Mouse (Mus musculus): ENCODE data around the gene Kirrel3. TPM values are rescaled to one million over a fixed set of nuclear protein-coding genes. Genes with fewer than 3 reads are reported as not detected.

Gene Kirrel3
- polyA plus RNA-seq, 1 experiment from 2014 or later = 2.2 TPM

- no peaks in the 10 kb centered on the region for H3K36me3 ChIP-seq
- no peaks in the 10 kb centered on the region for H3K4me1 ChIP-seq (replicated peaks)
- H3K4me2 ChIP-seq (replicated peaks) = no peak overlapping the region
- ATAC-seq = no peak
- WGBS = 77% methylated on average over 2 of the region's 2 CpGs
- H3K27ac ChIP-seq = no peak overlapping the region
- H3K9ac ChIP-seq = no peak overlapping the region
- H3K27me3 ChIP-seq (replicated peaks) = no peaks in the 10 kb centered on the region
- no peaks in the 10 kb centered on the region for H3K9me3 ChIP-seq
- H3K4me3 ChIP-seq (replicated peaks) = no peak overlapping the region
These were observed 402.6 kb downstream of the Kirrel3 start for GRCm38 (mm10) chr9:34888298-34888697.

- no peaks in the 10 kb centered on the region for H3K4me1 ChIP-seq (replicated peaks)
- H3K4me3 ChIP-seq (replicated peaks) = no peak overlapping the region
- no peak overlapping the region for H3K27ac ChIP-seq
- no peaks in the 10 kb centered on the region for H3K27me3 ChIP-seq (replicated peaks)
- no peak overlapping the region for H3K9ac ChIP-seq
- H3K36me3 ChIP-seq = no peaks in the 10 kb centered on the region
- H3K9me3 ChIP-seq = no peaks in the 10 kb centered on the region
- ATAC-seq = no peak
- 88% methylated on average over 4 of the region's 4 CpGs for WGBS
- H3K4me2 ChIP-seq (replicated peaks) = no peak overlapping the region
These were observed 415.5 kb downstream of the Kirrel3 start for GRCm38 (mm10) chr9:34901216-34901615.

GRCm38 (mm10) chr9:34901888-34902287 lies 416.2 kb downstream of the Kirrel3 start:
- H3K4me3 ChIP-seq (replicated peaks) = no peak overlapping the region
- H3K27ac ChIP-seq = no peak overlapping the region
- H3K9ac ChIP-seq = no peak overlapping the region
- H3K36me3 ChIP-seq = no peaks in the 10 kb centered on the region
- no peak for ATAC-seq
- WGBS = 67% methylated on average over 2 of the region's 2 CpGs
- no peaks in the 10 kb centered on the region for H3K4me1 ChIP-seq (replicated peaks)
- H3K9me3 ChIP-seq = no peaks in the 10 kb centered on the region
- no peak overlapping the region for H3K4me2 ChIP-seq (replicated peaks)
- no peaks in the 10 kb centered on the region for H3K27me3 ChIP-seq (replicated peaks)

GRCm38 (mm10) chr9:34905164-34905563 lies 419.5 kb downstream of the Kirrel3 start:
- Histone ChIP-seq H3K27ac (no peak overlapping the region), H3K9ac (no peak overlapping the region), H3K36me3 (no peaks in the 10 kb centered on the region), H3K27me3 (replicated peaks) (no peaks in the 10 kb centered on the region), H3K4me1 (replicated peaks) (no peaks in the 10 kb centered on the region), H3K9me3 (no peaks in the 10 kb centered on the region), H3K4me3 (replicated peaks) (no peak overlapping the region), H3K4me2 (replicated peaks) (no peak overlapping the region)
- 84% methylated on average over 6 of the region's 6 CpGs for WGBS
- ATAC-seq = no peak

- H3K27ac ChIP-seq = no peak overlapping the region
- H3K4me3 ChIP-seq (replicated peaks) = no peak overlapping the region
- H3K36me3 ChIP-seq = no peaks in the 10 kb centered on the region
- WGBS = 75% methylated on average over 3 of the region's 3 CpGs
- H3K4me1 ChIP-seq (replicated peaks) = no peaks in the 10 kb centered on the region
- no peak overlapping the region for H3K4me2 ChIP-seq (replicated peaks)
- no peaks in the 10 kb centered on the region for H3K9me3 ChIP-seq
- H3K9ac ChIP-seq = no peak overlapping the region
- no peaks in the 10 kb centered on the region for H3K27me3 ChIP-seq (replicated peaks)
- no peak for ATAC-seq
These were observed 422.3 kb downstream of the Kirrel3 start for GRCm38 (mm10) chr9:34908040-34908439.

- H3K36me3 ChIP-seq = no peaks in the 10 kb centered on the region
- H3K27me3 ChIP-seq (replicated peaks) = no peaks in the 10 kb centered on the region
- H3K9ac ChIP-seq = no peak overlapping the region
- ATAC-seq = no peak
- no peak overlapping the region for H3K27ac ChIP-seq
- no peaks in the 10 kb centered on the region for H3K4me1 ChIP-seq (replicated peaks)
- 78% methylated on average over 7 of the region's 7 CpGs for WGBS
- H3K4me3 ChIP-seq (replicated peaks) = no peak overlapping the region
- H3K9me3 ChIP-seq = no peaks in the 10 kb centered on the region
- no peak overlapping the region for H3K4me2 ChIP-seq (replicated peaks)
These were observed 426.1 kb downstream of the Kirrel3 start for GRCm38 (mm10) chr9:34911838-34912237.

- H3K36me3 ChIP-seq = no peaks in the 10 kb centered on the region
- no peaks in the 10 kb centered on the region for H3K9me3 ChIP-seq
- 70% methylated on average over 2 of the region's 2 CpGs for WGBS
- H3K4me3 ChIP-seq (replicated peaks) = no peak overlapping the region
- no peak for ATAC-seq
- no peaks in the 10 kb centered on the region for H3K4me1 ChIP-seq (replicated peaks)
- H3K27ac ChIP-seq = no peak overlapping the region
- H3K27me3 ChIP-seq (replicated peaks) = no peaks in the 10 kb centered on the region
- H3K9ac ChIP-seq = no peak overlapping the region
- no peak overlapping the region for H3K4me2 ChIP-seq (replicated peaks)
These were observed 426.7 kb downstream of the Kirrel3 start for GRCm38 (mm10) chr9:34912273-34912972.

- Histone ChIP-seq H3K9me3 (no peaks in the 10 kb centered on the region), H3K27ac (no peak overlapping the region), H3K27me3 (replicated peaks) (no peaks in the 10 kb centered on the region), H3K36me3 (no peaks in the 10 kb centered on the region), H3K4me2 (replicated peaks) (no peak overlapping the region), H3K4me3 (replicated peaks) (no peak overlapping the region), H3K4me1 (replicated peaks) (no peaks in the 10 kb centered on the region), H3K9ac (no peak overlapping the region)
- 6% methylated on average over 5 of the region's 5 CpGs for WGBS
- ATAC-seq = no peak
These were observed 427.3 kb downstream of the Kirrel3 start for GRCm38 (mm10) chr9:34912996-34913395.

GRCm38 (mm10) chr9:34918976-34919375 lies 433.3 kb downstream of the Kirrel3 start:
- no peak for ATAC-seq
- H3K4me3 ChIP-seq (replicated peaks) = no peak overlapping the region
- H3K27ac ChIP-seq = no peak overlapping the region
- no peaks in the 10 kb centered on the region for H3K4me1 ChIP-seq (replicated peaks)
- H3K36me3 ChIP-seq = no peaks in the 10 kb centered on the region
- H3K9me3 ChIP-seq = no peaks in the 10 kb centered on the region
- peaks cover 2% of the 10 kb centered on the region; the same call in 1 of the 2 replicates for H3K27me3 ChIP-seq (replicated peaks)
- WGBS = 94% methylated on average over 5 of the region's 5 CpGs
- no peak overlapping the region for H3K4me2 ChIP-seq (replicated peaks)
- H3K9ac ChIP-seq = no peak overlapping the region

GRCm38 (mm10) chr9:34920116-34920515 lies 434.4 kb downstream of the Kirrel3 start:
- H3K9ac ChIP-seq = no peak overlapping the region
- no peak overlapping the region for H3K27ac ChIP-seq
- no peak overlapping the region for H3K4me3 ChIP-seq (replicated peaks)
- H3K4me2 ChIP-seq (replicated peaks) = no peak overlapping the region
- H3K4me1 ChIP-seq (replicated peaks) = no peaks in the 10 kb centered on the region
- H3K36me3 ChIP-seq = no peaks in the 10 kb centered on the region
- ATAC-seq = no peak
- peaks cover 2% of the 10 kb centered on the region; the same call in 1 of the 2 replicates for H3K27me3 ChIP-seq (replicated peaks)
- no peaks in the 10 kb centered on the region for H3K9me3 ChIP-seq
- WGBS = 74% methylated on average over 3 of the region's 3 CpGs

- Histone ChIP-seq H3K27me3 (replicated peaks) (peaks cover 2% of the 10 kb centered on the region; the same call in 1 of the 2 replicates), H3K4me3 (replicated peaks) (no peak overlapping the region), H3K4me1 (replicated peaks) (no peaks in the 10 kb centered on the region), H3K4me2 (replicated peaks) (no peak overlapping the region), H3K27ac (no peak overlapping the region), H3K9me3 (no peaks in the 10 kb centered on the region), H3K36me3 (no peaks in the 10 kb centered on the region), H3K9ac (no peak overlapping the region)
- ATAC-seq = no peak
- WGBS = 91% methylated on average over 1 of the region's 1 CpGs
These were observed 436.2 kb downstream of the Kirrel3 start for GRCm38 (mm10) chr9:34921941-34922340.

- 75% methylated on average over 6 of the region's 6 CpGs for WGBS
- H3K27me3 ChIP-seq (replicated peaks) = peaks cover 2% of the 10 kb centered on the region; the same call in 1 of the 2 replicates
- ATAC-seq = no peak
- no peaks in the 10 kb centered on the region for H3K4me1 ChIP-seq (replicated peaks)
- H3K36me3 ChIP-seq = no peaks in the 10 kb centered on the region
- H3K27ac ChIP-seq = no peak overlapping the region
- H3K9me3 ChIP-seq = no peaks in the 10 kb centered on the region
- H3K9ac ChIP-seq = no peak overlapping the region
- no peak overlapping the region for H3K4me3 ChIP-seq (replicated peaks)
- H3K4me2 ChIP-seq (replicated peaks) = no peak overlapping the region
These were observed 437.0 kb downstream of the Kirrel3 start for GRCm38 (mm10) chr9:34922716-34923115.
